10 mouse cellular contexts compared by ENCODE assay signal in genomic region chr2:92373437-92373813, GRCm38 (mm10). TPM values are rescaled to one million over a fixed set of nuclear protein-coding genes. Genes with fewer than 3 reads are reported as not detected.
DNase-seq lines count a peak whose midpoint lies in the region; ATAC-seq and TF ChIP-seq lines count a peak whose summit lies in the region.
"Had no signal": no experiment of that assay in that cellular context is flagged by ENCODE, and none has a peak within 500 bp of the region (broad histone marks: within the 10 kb centered on the region; RNA-seq: fewer than 3 reads in every experiment).

No protein-coding gene starts in this region.

- H3K4me3 ChIP-seq in forebrain, embryonic 12.5 days (replicated peaks) = no peak overlapping the region
- H3K4me3 ChIP-seq in forebrain, postnatal 0 days (ENCODE audit: low read depth, low read length) = no peak overlapping the region
- H3K4me3 ChIP-seq in lung, embryonic 15.5 days = no peak overlapping the region
- H3K4me3 ChIP-seq in embryonic facial prominence, embryonic 12.5 days = 0 out of 2 replicates have a peak overlapping the region, but pooled peaks have one; percentile 71

- H3K27me3 ChIP-seq in forebrain, embryonic 12.5 days = peaks cover 33% of the 10 kb centered on the region
- H3K27me3 ChIP-seq in forebrain, postnatal 0 days (ENCODE audit: insufficient read depth, low read length) = peaks cover 6% of the 10 kb centered on the region; the same call in 1 of the 2 replicates
- H3K27me3 ChIP-seq in lung, embryonic 15.5 days = peaks cover 35% of the 10 kb centered on the region
- peaks cover 33% of the 10 kb centered on the region for H3K27me3 ChIP-seq in embryonic facial prominence, embryonic 12.5 days

- peak overlapping the region; percentile 94; the same call in 1 of the 2 replicates for H3K4me2 ChIP-seq in forebrain, embryonic 12.5 days
- H3K4me2 ChIP-seq in forebrain, postnatal 0 days (ENCODE audit: low read depth) = no peak overlapping the region
- 0 out of 2 replicates have a peak overlapping the region, but pooled peaks have one; percentile 96 for H3K4me2 ChIP-seq in lung, embryonic 15.5 days
- H3K4me2 ChIP-seq in embryonic facial prominence, embryonic 12.5 days (replicated peaks) = no peak overlapping the region

- H3K9ac ChIP-seq in forebrain, embryonic 12.5 days = no peak overlapping the region
- H3K9ac ChIP-seq in forebrain, postnatal 0 days = no peak overlapping the region
- no peak overlapping the region for H3K9ac ChIP-seq in lung, embryonic 15.5 days
- H3K9ac ChIP-seq in embryonic facial prominence, embryonic 12.5 days = no peak overlapping the region

- WGBS in forebrain, embryonic 12.5 days = 66% methylated on average over 11 of the region's 11 CpGs
- WGBS in forebrain, postnatal 0 days = 64% methylated on average over 11 of the region's 11 CpGs
- WGBS in lung, embryonic 15.5 days = 78% methylated on average over 11 of the region's 11 CpGs
- WGBS in embryonic facial prominence, embryonic 12.5 days = 78% methylated on average over 11 of the region's 11 CpGs

- no peak for DNase-seq in forebrain, postnatal 0 days
- DNase-seq in lung, adult 18-20 months = no peak
- DNase-seq in naive thymus-derived CD4-positive, alpha-beta T cell, adult 2 months (ENCODE audit: low read depth) = peak; percentile 39
- DNase-seq in urinary bladder, adult 18-20 months (ENCODE audit: low spot score in 2 of 2) = no peak
- no peak for DNase-seq in adrenal gland, adult 8-10 months

- peaks cover 64% of the 10 kb centered on the region for H3K4me1 ChIP-seq in forebrain, embryonic 12.5 days
- peaks cover 23% of the 10 kb centered on the region for H3K4me1 ChIP-seq in forebrain, postnatal 0 days (ENCODE audit: insufficient read depth)
- H3K4me1 ChIP-seq in lung, embryonic 15.5 days = peaks cover 55% of the 10 kb centered on the region
- peaks cover 39% of the 10 kb centered on the region for H3K4me1 ChIP-seq in embryonic facial prominence, embryonic 12.5 days

- H3K27ac ChIP-seq in forebrain, embryonic 12.5 days = peak overlapping the region; percentile 77
- no peak overlapping the region for H3K27ac ChIP-seq in forebrain, postnatal 0 days (ENCODE audit: low read depth, low read length)
- peak overlapping the region; percentile 95 for H3K27ac ChIP-seq in lung, embryonic 15.5 days
- H3K27ac ChIP-seq in embryonic facial prominence, embryonic 12.5 days = peak overlapping the region; percentile 60; the same call in 1 of the 2 replicates
- H3K27ac ChIP-seq: left cerebral cortex, adult 2 months had no signal

- H3K9me3 ChIP-seq in forebrain, embryonic 12.5 days = no peaks in the 10 kb centered on the region
- H3K9me3 ChIP-seq in forebrain, postnatal 0 days (ENCODE audit: low read length) = no peaks in the 10 kb centered on the region
- no peaks in the 10 kb centered on the region for H3K9me3 ChIP-seq in lung, embryonic 15.5 days
- no peaks in the 10 kb centered on the region for H3K9me3 ChIP-seq in embryonic facial prominence, embryonic 12.5 days
- H3K9me3 ChIP-seq: neural tube, embryonic 13.5 days had no signal

- ATAC-seq in forebrain, embryonic 12.5 days (ENCODE audit: low FRiP score) = no peak
- no peak for ATAC-seq in forebrain, postnatal 0 days
- ATAC-seq in lung, embryonic 15.5 days (ENCODE audit: borderline replicate concordance, extremely low read depth, low FRiP score, low TSS enrichment) = no peak
- no peak for ATAC-seq in embryonic facial prominence, embryonic 12.5 days (ENCODE audit: insufficient number of reproducible peaks, insufficient read depth, low FRiP score, low TSS enrichment)

- no peak for TF ChIP-seq CTCF in forebrain, postnatal 0 days (IDR thresholded peaks at IDR 0.05; ENCODE audit: low read depth)

- H3K36me3 ChIP-seq in forebrain, embryonic 12.5 days (replicated peaks) = peaks cover 8% of the 10 kb centered on the region
- H3K36me3 ChIP-seq in forebrain, postnatal 0 days (ENCODE audit: insufficient read depth) = peaks cover 8% of the 10 kb centered on the region
- H3K36me3 ChIP-seq in lung, embryonic 15.5 days = peaks cover 9% of the 10 kb centered on the region; the same call in 1 of the 2 replicates
- H3K36me3 ChIP-seq in embryonic facial prominence, embryonic 12.5 days = peaks cover 9% of the 10 kb centered on the region; the same call in 1 of the 2 replicates

RNA-seq across cellular contexts. Expression of gene Pex16, which starts 1.1 kb away (rescaled TPM):
- 22.8 and 24.2 TPM in 2 replicates for polyA plus RNA-seq in forebrain, embryonic 12.5 days (2016; fragmentation: Nextera tagmentation; extraction: Ambion mirVana)
- total RNA-seq in forebrain, postnatal 0 days (2014; rRNA removed) = 33.5 and 41.1 TPM in 2 replicates
- 53.2 and 53.7 TPM in 2 replicates for polyA plus RNA-seq in forebrain, postnatal 0 days (2015; fragmentation: Nextera tagmentation; extraction: Ambion mirVana)
- 23.8 and 24.0 TPM in 2 replicates for polyA plus RNA-seq in lung, embryonic 15.5 days (2015; fragmentation: Nextera tagmentation; extraction: Ambion mirVana)
- 18.4 and 19.7 TPM in 2 replicates for polyA plus RNA-seq in embryonic facial prominence, embryonic 12.5 days (2016; fragmentation: Nextera tagmentation; extraction: Ambion mirVana)
- 100 to 1,000 TPM in 2 of 4 experiments, 10 to 100 TPM in 2; 63.1 to 281 (median 138) TPM for total RNA-seq in adrenal gland, adult 8-10 months (2022)

RNA-seq across cellular contexts. Expression of gene Large2, which starts 1.2 kb away (rescaled TPM):
- 5.3 and 5.5 TPM in 2 replicates for polyA plus RNA-seq in forebrain, embryonic 12.5 days (2016; fragmentation: Nextera tagmentation; extraction: Ambion mirVana)
- total RNA-seq in forebrain, postnatal 0 days (2014; rRNA removed) = 0.10 and 1.8 TPM in 2 replicates
- 1.1 and 1.5 TPM in 2 replicates for polyA plus RNA-seq in forebrain, postnatal 0 days (2015; fragmentation: Nextera tagmentation; extraction: Ambion mirVana)
- polyA plus RNA-seq in lung, embryonic 15.5 days (2015; fragmentation: Nextera tagmentation; extraction: Ambion mirVana) = 17.0 and 18.7 TPM in 2 replicates
- polyA plus RNA-seq in embryonic facial prominence, embryonic 12.5 days (2016; fragmentation: Nextera tagmentation; extraction: Ambion mirVana) = 10.3 and 10.5 TPM in 2 replicates
- total RNA-seq in adrenal gland, adult 8-10 months (2022) = 1 to 10 TPM in 3 of 4 experiments, under 1 TPM in 1; 0.40 to 4.6 (median 2.1) TPM

RNA-seq across cellular contexts. Expression of gene 1700029I15Rik, which starts 8.9 kb away (rescaled TPM):
- polyA plus RNA-seq in forebrain, embryonic 12.5 days (2016; fragmentation: Nextera tagmentation; extraction: Ambion mirVana) = 5.6 and 6.8 TPM in 2 replicates
- total RNA-seq in forebrain, postnatal 0 days (2014; rRNA removed) = 2.3 and 2.6 TPM in 2 replicates
- 2.4 and 3.1 TPM in 2 replicates for polyA plus RNA-seq in forebrain, postnatal 0 days (2015; fragmentation: Nextera tagmentation; extraction: Ambion mirVana)
- 2.5 and 3.0 TPM in 2 replicates for polyA plus RNA-seq in lung, embryonic 15.5 days (2015; fragmentation: Nextera tagmentation; extraction: Ambion mirVana)
- polyA plus RNA-seq in embryonic facial prominence, embryonic 12.5 days (2016; fragmentation: Nextera tagmentation; extraction: Ambion mirVana) = 4.7 and 5.4 TPM in 2 replicates
- 10 to 100 TPM in 2 of 4 experiments, 1 to 10 TPM in 2; 8.0 to 18.6 (median 10.3) TPM for total RNA-seq in adrenal gland, adult 8-10 months (2022)

RNA-seq across cellular contexts. Expression of gene Mapk8ip1, which starts 27.6 kb away (rescaled TPM):
- polyA plus RNA-seq in forebrain, embryonic 12.5 days (2016; fragmentation: Nextera tagmentation; extraction: Ambion mirVana) = 83.2 and 83.5 TPM in 2 replicates
- 223 and 225 TPM in 2 replicates for total RNA-seq in forebrain, postnatal 0 days (2014; rRNA removed)
- 129 and 150 TPM in 2 replicates for polyA plus RNA-seq in forebrain, postnatal 0 days (2015; fragmentation: Nextera tagmentation; extraction: Ambion mirVana)
- 15.1 and 15.2 TPM in 2 replicates for polyA plus RNA-seq in lung, embryonic 15.5 days (2015; fragmentation: Nextera tagmentation; extraction: Ambion mirVana)
- 49.0 and 55.8 TPM in 2 replicates for polyA plus RNA-seq in embryonic facial prominence, embryonic 12.5 days (2016; fragmentation: Nextera tagmentation; extraction: Ambion mirVana)
- 10 to 100 TPM; 34.6 to 43.3 (median 38.7) TPM for total RNA-seq in adrenal gland, adult 8-10 months (2022)

Comparison
In these comparisons a context has a peak if more than half of its experiments do, and no peak if none do; other contexts are left out.
1. H3K4me2 ChIP-seq: peak in forebrain, embryonic 12.5 days (single experiment) and lung, embryonic 15.5 days (single experiment); none in forebrain, postnatal 0 days (single experiment) and embryonic facial prominence, embryonic 12.5 days (single experiment).